7 mouse cellular contexts compared by ENCODE assay signal in genomic region chr8:45615050-45615449, GRCm38 (mm10).
A peak's percentile ranks its signal among the peaks of the same experiment; 100 is the strongest.
DNase-seq lines count a peak whose midpoint lies in the region; ATAC-seq lines count a peak whose summit lies in the region.

No protein-coding gene starts in this region.

- H3K9ac ChIP-seq in heart, embryonic 13.5 days = peak overlapping the region; percentile 50
- H3K9ac ChIP-seq in lung, embryonic 16.5 days (ENCODE audit: low read length) = no peak overlapping the region
- no peak overlapping the region for H3K9ac ChIP-seq in hindbrain, embryonic 12.5 days
- no peak overlapping the region for H3K9ac ChIP-seq in neural tube, embryonic 14.5 days (replicated peaks; ENCODE audit: low read depth, low read length)

- DNase-seq in heart, postnatal 10 days = no peak
- no peak for DNase-seq in lung, postnatal 36 days
- no peak for DNase-seq in right cerebral cortex, adult 2 months (ENCODE audit: low spot score in 2 of 2)

- 8% methylated on average over 9 of the region's 9 CpGs for WGBS in heart, embryonic 13.5 days
- 9% methylated on average over 9 of the region's 9 CpGs for WGBS in lung, embryonic 16.5 days
- 10% methylated on average over 9 of the region's 9 CpGs for WGBS in hindbrain, embryonic 12.5 days
- 6% methylated on average over 9 of the region's 9 CpGs for WGBS in neural tube, embryonic 14.5 days

- H3K27ac ChIP-seq in heart, embryonic 13.5 days (replicated peaks) = peak overlapping the region; percentile 69
- peak overlapping the region; percentile 18 for H3K27ac ChIP-seq in lung, embryonic 16.5 days (ENCODE audit: low read length)
- no peak overlapping the region for H3K27ac ChIP-seq in hindbrain, embryonic 12.5 days
- H3K27ac ChIP-seq in neural tube, embryonic 14.5 days (ENCODE audit: low read depth, low read length) = peak overlapping the region; percentile 0; the same call in 1 of the 2 replicates

- intact Hi-C loops in heart, postnatal 10 days (cut with DNase I) = no loop called here

- H3K4me3 ChIP-seq in heart, embryonic 13.5 days = peak overlapping the region; percentile 18; the same call in 1 of the 2 replicates
- no peak overlapping the region for H3K4me3 ChIP-seq in lung, embryonic 16.5 days (ENCODE audit: low read length)
- H3K4me3 ChIP-seq in hindbrain, embryonic 12.5 days = no peak overlapping the region
- no peak overlapping the region for H3K4me3 ChIP-seq in neural tube, embryonic 14.5 days (ENCODE audit: low read depth, low read length)

- ATAC-seq in heart, embryonic 13.5 days (ENCODE audit: extremely low read depth, insufficient number of reproducible peaks, low FRiP score, low TSS enrichment) = no peak
- ATAC-seq in lung, embryonic 16.5 days (ENCODE audit: low read depth) = peak; percentile 63
- no peak for ATAC-seq in hindbrain, embryonic 12.5 days (ENCODE audit: low FRiP score)
- ATAC-seq in neural tube, embryonic 14.5 days (ENCODE audit: low read depth) = peak; percentile 45

- H3K36me3 ChIP-seq in heart, embryonic 13.5 days = no peaks in the 10 kb centered on the region
- no peaks in the 10 kb centered on the region for H3K36me3 ChIP-seq in lung, embryonic 16.5 days (ENCODE audit: control insufficient read depth, insufficient read depth, low read length)
- no peaks in the 10 kb centered on the region for H3K36me3 ChIP-seq in hindbrain, embryonic 12.5 days
- no peaks in the 10 kb centered on the region for H3K36me3 ChIP-seq in neural tube, embryonic 14.5 days (ENCODE audit: control insufficient read depth, insufficient read depth, low read length)

- peaks cover 38% of the 10 kb centered on the region for H3K4me1 ChIP-seq in heart, embryonic 13.5 days
- H3K4me1 ChIP-seq in lung, embryonic 16.5 days (replicated peaks; ENCODE audit: control insufficient read depth, insufficient read depth, low read length) = peaks cover 7% of the 10 kb centered on the region
- peaks cover 14% of the 10 kb centered on the region for H3K4me1 ChIP-seq in hindbrain, embryonic 12.5 days
- no peaks in the 10 kb centered on the region for H3K4me1 ChIP-seq in neural tube, embryonic 14.5 days (ENCODE audit: control insufficient read depth, insufficient read depth, low read length)

- H3K4me2 ChIP-seq in heart, embryonic 13.5 days = peak overlapping the region; percentile 56
- H3K4me2 ChIP-seq in lung, embryonic 16.5 days (ENCODE audit: low read depth, low read length) = peak overlapping the region; percentile 37
- 0 out of 2 replicates have a peak overlapping the region, but pooled peaks have one; percentile 8 for H3K4me2 ChIP-seq in hindbrain, embryonic 12.5 days (replicated peaks)
- no peak overlapping the region for H3K4me2 ChIP-seq in neural tube, embryonic 14.5 days (ENCODE audit: low read depth, low read length)

- no peaks in the 10 kb centered on the region for H3K9me3 ChIP-seq in heart, embryonic 13.5 days
- H3K9me3 ChIP-seq in lung, embryonic 16.5 days (ENCODE audit: control insufficient read depth, low read length) = no peaks in the 10 kb centered on the region
- H3K9me3 ChIP-seq in hindbrain, embryonic 12.5 days (replicated peaks) = no peaks in the 10 kb centered on the region
- no peaks in the 10 kb centered on the region for H3K9me3 ChIP-seq in neural tube, embryonic 14.5 days (ENCODE audit: control insufficient read depth, low read length)

- H3K27me3 ChIP-seq in heart, embryonic 13.5 days (replicated peaks) = no peaks in the 10 kb centered on the region
- no peaks in the 10 kb centered on the region for H3K27me3 ChIP-seq in lung, embryonic 16.5 days (ENCODE audit: control insufficient read depth, insufficient read depth, low read depth, low read length)
- H3K27me3 ChIP-seq in hindbrain, embryonic 12.5 days = no peaks in the 10 kb centered on the region
- H3K27me3 ChIP-seq in neural tube, embryonic 14.5 days (ENCODE audit: control insufficient read depth, insufficient read depth, low read length) = no peaks in the 10 kb centered on the region

Comparison
In these comparisons a context has a peak if more than half of its experiments do, and no peak if none do; other contexts are left out.
1. ATAC-seq: peak in lung, embryonic 16.5 days (single experiment) and neural tube, embryonic 14.5 days (single experiment); none in heart, embryonic 13.5 days (single experiment) and hindbrain, embryonic 12.5 days (single experiment).